Mouse (Mus musculus) bone marrow, adult 2 months (tissue): ENCODE measurements around the gene Mfsd5.

Experiments
- CTCF ChIP-seq: fragments of 200-500 bp; IDR thresholded peaks from 2 replicates; pipeline ENCODE4 v1.5.1; 2011; ENCODE audit warnings: low read length, control low read depth; ENCODE audit not compliant: control insufficient read depth, insufficient read depth
- POLR2A ChIP-seq: fragments of 200-500 bp; IDR thresholded peaks from 2 replicates; pipeline ENCODE4 v1.6.1; 2011; ENCODE audit warnings: low read depth, mild to moderate bottlenecking, control low read depth, low read length, borderline replicate concordance; ENCODE audit not compliant: control insufficient read depth

DNA sequence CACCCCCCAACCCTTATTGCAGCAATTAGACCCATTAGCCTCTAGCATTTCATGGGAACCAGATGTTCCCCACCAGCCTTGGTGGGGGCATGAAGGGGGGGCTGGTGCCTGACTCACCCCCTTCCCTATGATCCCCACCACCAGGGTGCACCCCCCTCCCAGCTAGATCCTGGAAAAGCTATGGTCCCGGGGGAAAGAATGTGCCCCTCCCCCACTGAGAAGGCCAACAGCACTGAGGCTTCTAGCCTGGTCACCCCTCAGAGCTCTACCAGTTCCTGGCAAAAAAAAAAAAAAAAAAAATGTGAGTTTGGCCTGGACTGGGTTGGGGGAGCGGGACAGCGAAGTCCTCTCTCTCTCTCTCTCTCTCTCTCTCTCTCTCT lies 30.5 kb upstream of the Mfsd5 start:
- no peak for TF ChIP-seq CTCF
- TF ChIP-seq POLR2A, result no peak
